Mouse (Mus musculus) hindbrain, embryonic 15.5 days (tissue): Measurements from ENCODE around the gene Isg15. TPM values are rescaled to one million over a fixed set of nuclear protein-coding genes. Genes with fewer than 3 reads are reported as not detected.
A peak's percentile ranks its signal among the peaks of the same experiment; 100 is the strongest.

Experiments used
- ATAC-seq: fragments of 200-750 bp; cut with Nextera tagmentation; 2 replicates; pipeline ENCODE4 v1.8.0; 2017; ENCODE audit warnings: low read depth, moderate number of reproducible peaks, moderate TSS enrichment; ENCODE audit not compliant: low FRiP score
- H3K27ac ChIP-seq: fragments of 300-500 bp; sonication (generic); replicated peaks from 2 replicates; pipeline ENCODE4 v1.5.1; 2015; ENCODE audit warnings: mild to moderate bottlenecking, inconsistent platforms
- H3K27me3 ChIP-seq: fragments of 300-500 bp; sonication (generic); 2 replicates; pipeline ENCODE4 v1.6.1; 2015; ENCODE audit warnings: control low read depth, inconsistent platforms
- H3K36me3 ChIP-seq: fragments of 300-500 bp; sonication (generic); 2 replicates; pipeline ENCODE4 v1.6.1; 2015; ENCODE audit warnings: control low read depth, inconsistent platforms
- H3K4me1 ChIP-seq: fragments of 300-500 bp; sonication (generic); replicated peaks from 2 replicates; pipeline ENCODE4 v1.6.1; 2015; ENCODE audit warnings: control low read depth, inconsistent platforms
- H3K4me2 ChIP-seq: fragments of 300-500 bp; sonication (generic); 2 replicates; pipeline ENCODE4 v1.6.1; 2015; ENCODE audit warnings: moderate library complexity, mild to moderate bottlenecking, inconsistent platforms
- H3K4me3 ChIP-seq: fragments of 300-500 bp; sonication (generic); 2 replicates; pipeline ENCODE4 v1.5.1; 2015; ENCODE audit warnings: mild to moderate bottlenecking, inconsistent platforms
- H3K9ac ChIP-seq: fragments of 300-500 bp; sonication (generic); 2 replicates; pipeline ENCODE4 v1.6.1; 2015; ENCODE audit warnings: inconsistent platforms
- H3K9me3 ChIP-seq: fragments of 300-500 bp; sonication (generic); 2 replicates; pipeline ENCODE4 v1.6.1; 2016; ENCODE audit warnings: control low read depth, inconsistent platforms
- WGBS: fragments of 180-500 bp; shearing (Covaris S2); methylation state at CpG from one replicate; pipeline ENCODE4 v1.1.7; 2015; 5-methylcytosine and 5-hydroxymethylcytosine counted together
- polyA plus RNA-seq: library from polyadenylated mRNA; unstranded; fragments of >200 nt; fragmentation: Nextera tagmentation; extraction: Ambion mirVana; gene quantifications from 2 replicates; pipeline ENCODE4 v1.2.1, GENCODE M21; 2015

Isg15 gene
- polyA plus RNA-seq, 1 experiment from 2014 or later: 1.5 TPM

DNA sequence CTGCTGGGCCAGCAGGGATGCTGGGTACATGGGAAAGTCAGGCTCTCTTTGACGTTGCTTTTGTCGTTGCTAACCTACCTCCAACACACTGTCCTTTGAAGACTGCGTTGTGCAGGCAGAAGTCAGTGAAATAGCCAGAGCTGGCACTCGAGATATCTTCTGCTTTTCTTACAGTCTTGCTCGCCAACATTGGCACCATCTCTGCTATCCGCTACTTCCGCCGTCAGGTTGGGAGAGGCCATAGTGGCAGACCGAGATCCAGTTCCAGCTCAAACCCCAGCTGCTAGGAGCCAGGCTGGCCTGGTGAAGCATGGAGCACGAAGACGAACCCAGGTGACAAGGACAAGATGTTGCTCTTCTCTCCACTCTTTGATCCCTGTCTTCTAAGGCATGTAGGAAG is 19.3 kb upstream of the Isg15 start:
- Histone ChIP-seq H3K27me3 (no peaks in the 10 kb centered on the region), H3K4me2 (no peak overlapping the region), H3K4me3 (no peak overlapping the region), H3K36me3 (0 out of 2 replicates have a peak, but pooled peaks cover 4% of the 10 kb centered on the region), H3K27ac (no peak overlapping the region), H3K9me3 (no peaks in the 10 kb centered on the region), H3K4me1 (no peaks in the 10 kb centered on the region), H3K9ac (no peak overlapping the region)
- ATAC-seq: no peak
- WGBS: 89% methylated on average over 11 of the region's 11 CpGs

DNA sequence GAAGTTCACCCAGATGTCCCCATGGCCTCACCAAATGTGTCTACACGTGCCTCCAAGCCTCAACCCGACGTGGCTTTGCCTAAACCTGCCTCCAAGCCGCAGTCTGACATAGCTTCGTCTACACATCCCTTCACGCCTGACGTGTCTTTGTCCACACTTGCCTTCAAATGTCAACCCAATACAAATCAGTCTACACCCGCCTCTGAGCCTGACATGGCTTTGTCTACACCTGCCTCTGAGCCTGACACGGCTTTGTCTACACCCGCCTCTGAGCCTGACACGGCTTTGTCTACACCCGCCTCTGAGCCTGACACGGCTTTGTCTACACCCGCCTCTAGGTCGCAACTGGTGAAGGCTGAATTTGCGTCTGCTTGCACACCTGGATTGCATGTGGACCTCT is 17.2 kb upstream of the Isg15 start:
- no peaks in the 10 kb centered on the region for H3K36me3 ChIP-seq
- no peak overlapping the region for H3K4me3 ChIP-seq
- no peak overlapping the region for H3K9ac ChIP-seq
- no peak overlapping the region for H3K4me2 ChIP-seq
- 81% methylated on average over 16 of the region's 16 CpGs for WGBS
- H3K27ac ChIP-seq: no peak overlapping the region
- no peaks in the 10 kb centered on the region for H3K9me3 ChIP-seq
- H3K27me3 ChIP-seq: no peaks in the 10 kb centered on the region
- no peaks in the 10 kb centered on the region for H3K4me1 ChIP-seq
- no peak for ATAC-seq

DNA sequence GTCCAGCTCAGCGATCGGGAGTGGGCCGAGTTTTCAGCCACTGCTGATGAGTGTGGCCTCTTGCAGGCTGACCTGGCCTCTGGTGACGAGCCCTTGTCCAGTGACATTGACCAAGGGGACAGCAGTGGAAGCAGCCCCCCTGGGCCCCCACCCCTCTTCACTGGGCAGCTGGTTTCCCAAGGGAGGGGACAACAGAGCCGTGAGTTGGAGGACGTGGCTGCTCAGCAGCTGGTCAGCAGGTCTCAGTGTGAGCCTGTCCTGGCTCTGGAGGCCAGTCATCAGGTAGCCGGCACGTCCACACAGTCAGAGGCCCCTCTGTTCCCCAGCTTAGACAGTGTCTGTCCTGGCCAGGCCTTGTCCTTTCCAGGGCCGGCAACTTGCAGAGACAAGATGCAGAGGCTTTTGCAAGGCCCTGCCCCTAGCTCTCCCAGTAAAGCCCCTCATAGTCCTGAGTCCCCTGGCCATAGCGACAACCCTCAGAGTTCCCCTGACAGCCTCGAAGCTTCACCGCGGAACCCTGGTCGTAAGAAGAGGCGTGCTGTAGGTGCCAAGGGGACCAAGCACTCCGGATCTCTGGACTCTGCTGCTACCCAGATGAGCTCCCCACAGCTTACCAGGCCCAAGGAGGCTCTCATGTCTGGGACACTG is 16.5 kb upstream of the Isg15 start:
- Histone ChIP-seq H3K27ac (no peak overlapping the region), H3K9ac (no peak overlapping the region), H3K36me3 (no peaks in the 10 kb centered on the region), H3K4me2 (no peak overlapping the region), H3K4me1 (no peaks in the 10 kb centered on the region), H3K27me3 (no peaks in the 10 kb centered on the region), H3K9me3 (no peaks in the 10 kb centered on the region), H3K4me3 (no peak overlapping the region)
- ATAC-seq: no peak
- WGBS: 82% methylated on average over 16 of the region's 16 CpGs

DNA sequence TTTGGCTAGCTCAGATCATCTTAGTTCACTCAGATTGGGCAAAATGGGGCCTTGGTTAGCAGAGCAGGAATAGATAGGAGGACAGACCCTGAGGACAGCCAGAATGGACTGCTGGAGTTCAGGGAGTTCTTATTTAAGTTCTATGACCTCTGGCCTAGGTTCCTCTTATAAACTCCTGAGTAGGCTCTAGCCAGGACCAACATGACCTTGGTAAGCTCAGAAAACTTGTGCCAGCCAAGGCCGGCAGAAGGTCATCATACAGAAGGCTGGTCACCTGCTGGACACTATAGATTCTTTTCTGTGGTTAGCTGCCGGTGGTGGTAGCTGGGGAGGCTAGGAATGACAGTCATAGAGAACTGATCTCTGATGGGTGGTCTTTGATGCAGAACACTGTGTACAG is 15.6 kb upstream of the Isg15 start:
- Histone ChIP-seq H3K4me2 (no peak overlapping the region), H3K27ac (no peak overlapping the region), H3K4me1 (no peaks in the 10 kb centered on the region), H3K9ac (no peak overlapping the region), H3K4me3 (no peak overlapping the region), H3K36me3 (no peaks in the 10 kb centered on the region), H3K27me3 (no peaks in the 10 kb centered on the region), H3K9me3 (no peaks in the 10 kb centered on the region)
- 92% methylated on average over 2 of the region's 2 CpGs for WGBS
- ATAC-seq: no peak

DNA sequence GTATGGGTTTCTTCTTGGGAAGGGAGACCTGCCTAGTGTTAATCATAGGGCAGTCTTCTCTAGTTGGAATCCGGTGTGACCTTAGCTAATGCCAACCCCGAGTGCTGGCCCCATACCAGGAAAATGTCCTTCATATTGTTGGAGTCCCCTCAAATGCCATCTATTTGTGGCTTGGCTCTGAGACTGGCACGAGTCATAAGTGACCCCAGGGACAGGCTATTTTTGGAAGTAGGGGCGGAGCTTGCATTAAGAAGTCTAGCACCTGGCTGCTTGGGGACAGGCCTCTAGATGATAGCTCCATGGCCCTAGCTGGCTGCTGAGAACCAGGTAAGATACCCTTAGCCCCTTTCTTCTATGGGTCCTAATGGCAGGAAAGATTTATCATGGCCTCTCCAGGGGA is 15.0 kb upstream of the Isg15 start, which contains the start of gene Perm1:
Perm1 (plus strand) TSS at position 220 of the 400 bp plus-strand sequence.
- H3K4me3 ChIP-seq: no peak within 1 kb of the TSS
- H3K27ac ChIP-seq: no peak within 1 kb of the TSS
- no peaks in the 10 kb centered on the region for H3K4me1 ChIP-seq
- WGBS: 74% methylated on average over 4 of the region's 4 CpGs
- H3K27me3 ChIP-seq: no peaks in the 10 kb centered on the region
- no peaks in the 10 kb centered on the region for H3K9me3 ChIP-seq
- no peak within 1 kb of the TSS for H3K9ac ChIP-seq
- ATAC-seq: no peak
- H3K36me3 ChIP-seq: no peaks in the 10 kb centered on the region
- H3K4me2 ChIP-seq: no peak within 1 kb of the TSS

DNA sequence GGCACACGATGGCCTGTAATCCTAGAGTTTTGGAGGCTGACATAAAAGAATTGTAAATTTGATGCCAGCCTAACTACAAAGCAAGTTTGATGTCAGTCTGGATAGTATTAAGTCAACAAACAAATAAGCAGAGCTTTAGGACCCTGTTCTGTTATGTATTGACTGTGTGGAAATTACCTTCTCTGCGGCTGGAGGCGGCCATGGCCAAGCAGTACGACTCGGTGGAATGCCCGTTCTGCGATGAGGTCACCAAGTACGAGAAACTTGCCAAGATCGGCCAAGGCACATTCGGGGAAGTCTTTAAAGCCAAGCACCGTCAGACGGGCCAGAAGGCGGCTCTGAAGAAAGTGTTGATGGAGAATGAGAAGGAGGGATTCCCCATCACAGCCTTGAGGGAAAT is 12.5 kb upstream of the Isg15 start:
- ATAC-seq: no peak
- 95% methylated on average over 13 of the region's 13 CpGs for WGBS
- no peak overlapping the region for H3K9ac ChIP-seq

DNA sequence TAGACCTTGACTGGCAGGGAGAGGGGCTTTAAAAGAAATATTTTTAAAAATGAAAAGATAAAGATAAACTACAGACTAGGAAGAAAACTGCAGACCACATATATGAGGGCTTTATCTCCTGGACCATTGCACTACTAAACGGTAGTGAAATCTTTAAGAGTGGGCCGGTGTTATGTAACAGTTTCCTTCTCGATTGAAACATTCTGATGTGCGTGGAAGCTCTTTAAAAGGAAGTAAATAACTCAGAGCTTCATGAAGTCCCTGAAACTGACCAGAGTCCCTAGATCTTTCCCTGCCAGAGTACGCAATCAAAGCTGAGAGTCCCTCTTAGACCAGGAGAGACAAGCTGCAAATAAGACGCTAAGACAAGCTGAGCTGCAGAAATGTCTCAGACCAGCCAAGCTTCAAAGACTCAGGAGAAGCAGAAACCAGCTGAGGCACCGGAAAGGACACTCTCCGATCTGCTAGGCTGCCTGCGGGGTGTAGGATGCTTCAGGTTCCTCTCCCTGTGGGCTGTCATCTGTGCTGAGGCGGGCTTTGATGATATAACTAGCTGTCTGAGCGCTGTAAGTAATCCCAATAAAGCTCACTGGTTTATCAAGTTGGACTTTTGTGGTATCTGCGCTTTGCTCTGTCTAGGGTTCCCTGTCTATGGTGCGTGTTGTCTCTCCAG is 9.5 kb upstream of the Isg15 start:
- no peaks in the 10 kb centered on the region for H3K9me3 ChIP-seq
- H3K4me1 ChIP-seq: no peaks in the 10 kb centered on the region; the same call in 1 of the 2 replicates
- WGBS: 79% methylated on average over 13 of the region's 13 CpGs
- ATAC-seq: no peak
- H3K9ac ChIP-seq: no peak overlapping the region
- H3K4me3 ChIP-seq: no peak overlapping the region
- no peak overlapping the region for H3K27ac ChIP-seq
- no peaks in the 10 kb centered on the region for H3K36me3 ChIP-seq
- no peaks in the 10 kb centered on the region for H3K27me3 ChIP-seq
- H3K4me2 ChIP-seq: no peak overlapping the region

More for the DNA sequence above, 12.5 kb upstream of the Isg15 start:
- H3K27ac ChIP-seq: no peak overlapping the region
- H3K4me2 ChIP-seq: no peak overlapping the region
- H3K4me1 ChIP-seq: no peaks in the 10 kb centered on the region
- H3K36me3 ChIP-seq: no peaks in the 10 kb centered on the region
- H3K27me3 ChIP-seq: no peaks in the 10 kb centered on the region
- no peak overlapping the region for H3K4me3 ChIP-seq
- H3K9me3 ChIP-seq: no peaks in the 10 kb centered on the region

DNA sequence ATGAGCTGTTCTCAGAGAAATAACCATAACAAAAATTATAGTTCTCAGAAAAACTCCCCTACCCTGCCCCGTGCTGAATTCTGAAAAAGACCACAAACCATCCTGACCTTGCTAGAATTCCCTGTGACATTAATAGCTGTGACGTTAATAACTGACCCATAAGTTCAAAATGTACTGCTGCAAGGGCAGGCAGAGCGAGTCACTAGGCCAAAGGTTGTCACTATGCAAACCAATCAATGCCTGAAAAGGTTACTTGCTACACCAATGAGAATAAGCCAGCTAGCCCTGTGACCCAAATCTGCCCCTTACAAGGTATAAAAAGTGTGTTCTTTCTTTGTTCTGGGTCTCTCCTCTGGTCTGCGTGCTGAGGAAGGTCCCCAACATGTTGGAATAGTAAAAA is 8.3 kb upstream of the Isg15 start:
- Histone ChIP-seq H3K27me3 (no peaks in the 10 kb centered on the region), H3K9me3 (no peaks in the 10 kb centered on the region), H3K4me1 (peaks cover 10% of the 10 kb centered on the region), H3K36me3 (no peaks in the 10 kb centered on the region), H3K4me2 (no peak overlapping the region), H3K27ac (no peak overlapping the region), H3K9ac (no peak overlapping the region), H3K4me3 (no peak overlapping the region)
- ATAC-seq: no peak
- WGBS: 94% methylated on average over 4 of the region's 4 CpGs

DNA sequence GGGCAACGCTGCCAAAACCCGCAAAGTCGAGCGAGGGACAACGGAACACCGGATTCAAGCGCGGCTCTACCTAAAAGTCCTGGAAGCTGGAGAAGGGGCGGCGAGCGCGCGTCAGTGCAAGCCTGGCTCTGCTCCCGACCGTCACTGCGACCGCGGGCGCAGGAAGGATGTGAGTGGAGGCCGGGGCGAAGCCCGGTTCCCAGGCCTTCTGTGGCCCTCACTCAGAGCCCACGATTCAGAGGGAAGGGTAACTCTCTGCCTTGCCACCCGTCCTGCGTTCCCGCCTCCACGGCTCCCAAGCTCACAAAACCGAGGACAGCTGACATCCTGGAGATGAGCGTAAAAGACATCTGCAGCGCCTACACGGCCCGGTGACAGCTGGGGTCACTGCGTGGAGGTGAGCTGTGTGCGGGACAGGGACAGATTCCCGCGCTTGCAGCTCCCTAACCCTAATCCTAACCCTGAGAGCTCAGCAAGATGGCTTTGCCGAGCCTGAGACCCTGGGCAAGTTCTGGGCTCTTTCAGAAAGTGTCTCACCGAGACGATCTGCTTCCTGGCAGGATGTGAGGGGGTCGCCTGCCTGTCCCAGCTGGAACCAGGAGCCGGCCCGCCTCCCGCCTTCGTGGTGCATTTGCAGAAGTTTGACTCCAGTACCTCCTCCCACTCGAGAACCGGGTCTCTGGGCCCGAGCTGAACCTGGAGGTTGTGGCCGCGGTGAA is 3.0 kb upstream of the Isg15 start:
- H3K4me3 ChIP-seq: peak overlapping the region; percentile 55
- H3K9ac ChIP-seq: peak overlapping the region; percentile 56
- H3K9me3 ChIP-seq: no peaks in the 10 kb centered on the region
- H3K4me1 ChIP-seq: peaks cover 24% of the 10 kb centered on the region
- H3K27ac ChIP-seq: peak overlapping the region; percentile 77
- peak; percentile 57; the same call in 1 of the 2 replicates for ATAC-seq
- WGBS: under 1% methylated on average over 49 of the region's 49 CpGs
- H3K36me3 ChIP-seq: no peaks in the 10 kb centered on the region
- H3K27me3 ChIP-seq: no peaks in the 10 kb centered on the region
- H3K4me2 ChIP-seq: peak overlapping the region; percentile 92

DNA sequence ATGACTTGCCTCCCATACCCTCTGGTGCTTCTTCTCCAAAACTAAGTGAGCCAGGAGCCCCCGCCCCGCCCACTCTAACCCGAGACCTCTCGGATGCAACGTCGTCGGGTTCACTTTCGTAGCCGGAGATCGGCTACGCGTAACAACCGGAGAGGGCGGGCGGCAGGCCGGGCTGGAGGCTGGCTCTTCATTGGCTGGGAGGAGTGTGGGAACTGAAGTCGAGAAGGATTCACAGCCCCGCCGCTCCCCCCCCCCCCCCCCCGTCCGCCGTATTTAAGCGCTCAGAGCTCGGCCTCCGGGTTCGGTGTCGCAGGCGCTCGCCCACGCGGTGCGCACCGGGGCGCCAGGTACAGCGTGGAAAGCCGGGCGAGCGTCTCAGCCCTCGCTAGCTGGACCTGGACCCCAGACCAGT is 2.4 kb upstream of the Isg15 start, which contains the start of gene AW011738:
AW011738 (plus strand) TSS at position 304 of the 412 bp plus-strand sequence.
- Histone ChIP-seq H3K27ac (peak within 1 kb of the TSS; percentile 77), H3K9me3 (no peaks in the 10 kb centered on the region), H3K4me2 (peak within 1 kb of the TSS; percentile 92), H3K9ac (peak within 1 kb of the TSS; percentile 56), H3K4me1 (peaks cover 26% of the 10 kb centered on the region), H3K27me3 (no peaks in the 10 kb centered on the region), H3K36me3 (no peaks in the 10 kb centered on the region), H3K4me3 (peak within 1 kb of the TSS; percentile 55)
- ATAC-seq: peak; percentile 72
- under 1% methylated on average over 35 of the region's 39 CpGs for WGBS

DNA sequence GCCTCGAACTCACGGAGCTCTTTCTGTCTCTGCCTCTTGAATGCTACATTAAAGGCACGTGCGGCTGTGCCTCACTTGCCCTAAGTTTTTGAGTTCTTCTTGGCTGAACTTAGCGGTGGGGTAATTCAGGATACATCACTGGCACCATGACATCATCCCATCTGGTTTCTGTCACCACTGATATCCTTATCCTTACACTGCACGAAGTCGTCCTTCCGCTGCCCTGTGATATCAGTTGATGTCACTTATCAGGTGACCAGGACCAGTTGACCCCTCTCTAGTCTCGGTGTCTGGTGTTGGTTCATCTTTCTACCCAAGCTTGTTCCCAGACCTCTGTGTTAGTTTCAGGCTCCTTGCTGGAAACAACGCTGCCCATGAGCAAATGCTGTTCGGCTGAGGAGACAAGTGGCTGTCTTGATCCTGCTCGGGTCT is 1.9 kb upstream of the Isg15 start:
- Histone ChIP-seq H3K9me3 (no peaks in the 10 kb centered on the region), H3K27me3 (no peaks in the 10 kb centered on the region), H3K27ac (peak overlapping the region; percentile 65), H3K9ac (no peak overlapping the region), H3K36me3 (no peaks in the 10 kb centered on the region), H3K4me2 (peak overlapping the region; percentile 92), H3K4me1 (peaks cover 26% of the 10 kb centered on the region), H3K4me3 (peak overlapping the region; percentile 55)
- WGBS: 41% methylated on average over 12 of the region's 12 CpGs
- ATAC-seq: no peak

DNA sequence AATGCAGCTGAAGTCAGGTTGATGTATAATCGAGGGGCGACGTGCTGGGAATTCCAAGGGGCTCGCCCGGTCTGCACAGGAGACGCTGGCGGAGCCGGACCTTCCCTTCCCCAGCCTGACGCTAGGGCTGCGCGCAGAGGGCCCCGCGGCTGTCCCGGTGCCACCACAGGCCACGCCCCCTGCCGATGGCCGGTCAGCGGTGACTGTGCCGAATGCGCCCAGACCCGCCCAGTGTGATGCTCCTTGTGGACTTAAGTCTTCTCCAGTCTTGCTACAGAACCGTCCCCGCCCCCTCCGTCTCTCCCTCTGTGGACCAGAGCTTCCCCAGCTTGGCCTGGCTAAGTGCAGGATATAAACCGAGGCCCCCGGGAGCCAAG is 2.8 kb downstream of the Isg15 start:
- Histone ChIP-seq H3K9me3 (no peaks in the 10 kb centered on the region), H3K27ac (peak overlapping the region; percentile 92), H3K9ac (peak overlapping the region; percentile 69), H3K4me2 (peak overlapping the region; percentile 80), H3K27me3 (no peaks in the 10 kb centered on the region), H3K4me1 (peaks cover 47% of the 10 kb centered on the region), H3K36me3 (no peaks in the 10 kb centered on the region), H3K4me3 (peak overlapping the region; percentile 55)
- peak; percentile 92 for ATAC-seq
- 0% methylated on average over 26 of the region's 26 CpGs for WGBS
